Mouse (Mus musculus) adrenal gland, adult 8-10 months (tissue): ENCODE measurements around the gene D630045J12Rik. TPM values are rescaled to one million over a fixed set of nuclear protein-coding genes. Genes with fewer than 3 reads are reported as not detected.

ENCODE experiments used
- DNase-seq: peaks from one replicate; pipeline ENCODE4 v3.0.0; 2022
- total RNA-seq, 4 experiments: library from RNA; stranded (reverse); gene quantifications; 2 replicates each; pipeline ENCODE4 v1.2.4; 2022

Gene D630045J12Rik
- total RNA-seq: 1 to 10 TPM; 3.5 to 7.2 (median 5.5) TPM

- peak; percentile 41 for DNase-seq
Measured at GRCm38 (mm10) chr6:38253736-38254641, at the start of gene D630045J12Rik. Gene D630045J12Rik (minus strand): TSS chr6:38254009.

DNA sequence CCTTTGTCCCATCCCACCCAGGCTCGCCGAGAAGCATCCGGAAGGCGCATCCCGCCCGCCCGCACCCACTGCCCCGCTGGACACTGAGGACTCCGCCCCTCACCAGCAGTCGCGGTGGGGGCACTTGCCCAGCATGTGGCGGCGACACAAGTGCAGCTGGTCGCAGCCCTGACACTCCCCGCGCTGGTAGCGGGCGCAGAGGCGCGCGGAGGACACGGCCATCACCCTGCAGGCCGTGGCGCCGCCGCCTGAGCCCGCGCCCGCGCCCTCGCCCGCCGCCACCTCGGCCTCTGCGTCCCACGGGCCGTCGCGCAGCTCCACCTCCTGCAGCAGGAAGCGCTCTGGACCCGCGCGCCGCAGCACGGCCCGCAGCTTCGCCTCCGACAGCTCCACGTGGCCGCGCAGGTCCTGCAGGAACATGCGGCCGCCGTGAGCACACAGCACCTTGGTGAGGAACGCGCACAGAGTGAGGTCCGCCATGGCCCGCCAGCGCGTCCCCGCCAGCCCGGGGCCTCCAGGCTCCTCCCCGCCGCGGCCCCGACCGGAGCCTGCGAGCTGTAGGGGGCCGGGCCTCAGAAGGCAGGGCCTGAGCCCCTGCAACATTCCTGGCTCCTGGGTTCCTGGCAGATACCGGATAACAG is 45.1 kb upstream of the D630045J12Rik start, which contains the start of gene Zc3hav1l:
Gene Zc3hav1l, minus strand, starts transcription at position 499 of the 641 bp plus-strand sequence.
- DNase-seq: peak; percentile 41

GRCm38 (mm10) chr6:38298246-38298635 is 44.4 kb upstream of the D630045J12Rik start:
- no peak for DNase-seq

DNA sequence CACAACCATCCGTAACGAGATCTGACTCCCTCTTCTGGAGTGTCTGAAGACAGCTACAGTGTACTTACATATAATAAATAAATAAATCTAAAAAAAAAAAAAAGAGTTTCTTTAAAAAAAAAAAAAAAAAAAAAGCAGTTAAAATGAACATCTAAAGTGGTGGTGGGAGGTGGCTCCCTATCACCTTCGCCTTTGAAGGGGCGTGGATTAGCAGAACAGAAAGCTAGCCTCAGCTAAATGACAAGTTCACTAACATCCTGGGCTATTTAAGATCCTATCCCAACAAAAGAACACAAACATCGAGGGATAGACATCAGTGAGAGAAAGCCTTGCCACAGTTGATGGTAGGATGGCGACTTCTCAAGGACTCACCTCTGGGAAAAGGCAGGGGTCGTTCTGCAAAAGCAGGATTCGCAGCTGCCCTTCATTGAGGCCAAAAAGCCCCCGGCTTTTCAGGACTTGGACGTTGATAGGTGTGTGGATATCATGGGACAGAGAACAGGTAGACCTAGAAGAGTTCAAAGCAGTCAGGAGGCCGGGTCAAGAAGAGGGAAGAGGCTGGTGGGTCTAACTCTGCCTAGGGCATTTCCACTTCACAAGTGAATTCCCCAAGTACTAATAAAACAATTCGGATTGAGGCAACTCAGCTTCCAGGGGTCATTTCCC is 43.9 kb upstream of the D630045J12Rik start:
- no peak for DNase-seq

DNA sequence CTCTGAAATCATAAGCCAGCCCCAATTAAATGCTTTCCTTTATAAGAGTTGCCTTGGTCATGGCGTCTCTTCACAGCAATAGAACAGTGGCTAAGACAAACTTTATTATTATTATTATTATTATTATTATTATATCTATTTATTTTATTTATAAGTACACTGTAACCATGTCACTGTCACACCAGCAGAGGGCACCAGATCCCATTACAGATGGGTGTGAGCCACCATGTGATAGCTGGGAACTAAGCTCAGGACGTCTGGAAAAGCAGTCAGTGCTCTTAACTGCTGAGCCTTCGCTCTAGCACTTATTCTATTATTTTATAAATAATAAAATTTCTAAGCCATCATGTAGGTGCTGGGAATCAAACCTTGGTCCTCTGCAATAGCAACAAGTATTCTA is 39.9 kb upstream of the D630045J12Rik start:
- no peak for DNase-seq

GRCm38 (mm10) chr6:38292871-38293646 is 39.2 kb upstream of the D630045J12Rik start:
- no peak for DNase-seq

DNA sequence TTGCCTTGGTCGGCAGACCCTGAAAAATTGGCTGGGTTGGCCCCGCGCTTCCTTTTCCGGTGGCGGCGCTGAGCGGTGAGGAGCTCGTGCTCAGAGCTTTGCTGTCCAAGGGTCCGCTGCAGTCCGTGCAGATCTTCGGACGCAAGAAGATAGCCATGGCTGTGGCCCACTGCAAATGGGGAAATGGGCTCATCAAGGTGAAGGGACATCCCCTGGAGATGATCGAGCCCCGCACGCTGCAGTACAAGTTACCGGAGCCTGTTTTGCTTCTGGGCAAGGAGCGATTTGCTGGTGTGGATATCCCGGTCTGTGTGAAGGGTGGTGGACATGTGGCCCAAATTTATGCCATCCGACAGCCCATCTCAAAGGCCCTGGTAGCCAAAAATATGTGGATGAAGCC is 30.6 kb upstream of the D630045J12Rik start:
- no peak for DNase-seq

DNA sequence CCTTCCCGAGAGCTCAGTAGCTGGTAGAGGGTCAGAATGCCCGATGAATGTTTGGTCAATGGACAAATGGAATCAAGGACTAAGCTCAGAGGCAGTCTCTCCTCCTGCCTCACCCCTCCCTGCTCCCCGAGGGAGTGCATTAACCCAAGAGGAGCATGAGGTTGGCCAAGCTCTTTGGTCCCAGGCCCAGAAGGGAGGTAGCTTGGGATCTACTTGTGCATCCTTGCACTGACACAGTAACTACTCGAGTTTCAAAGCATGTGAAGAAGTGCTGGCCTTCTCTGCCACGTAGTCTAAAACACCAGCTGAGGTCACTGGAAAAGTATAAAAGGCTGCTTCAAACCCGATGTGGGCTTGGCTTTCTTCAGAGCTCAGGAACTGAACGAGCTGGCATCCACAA is 10.7 kb upstream of the D630045J12Rik start:
- no peak for DNase-seq

DNA sequence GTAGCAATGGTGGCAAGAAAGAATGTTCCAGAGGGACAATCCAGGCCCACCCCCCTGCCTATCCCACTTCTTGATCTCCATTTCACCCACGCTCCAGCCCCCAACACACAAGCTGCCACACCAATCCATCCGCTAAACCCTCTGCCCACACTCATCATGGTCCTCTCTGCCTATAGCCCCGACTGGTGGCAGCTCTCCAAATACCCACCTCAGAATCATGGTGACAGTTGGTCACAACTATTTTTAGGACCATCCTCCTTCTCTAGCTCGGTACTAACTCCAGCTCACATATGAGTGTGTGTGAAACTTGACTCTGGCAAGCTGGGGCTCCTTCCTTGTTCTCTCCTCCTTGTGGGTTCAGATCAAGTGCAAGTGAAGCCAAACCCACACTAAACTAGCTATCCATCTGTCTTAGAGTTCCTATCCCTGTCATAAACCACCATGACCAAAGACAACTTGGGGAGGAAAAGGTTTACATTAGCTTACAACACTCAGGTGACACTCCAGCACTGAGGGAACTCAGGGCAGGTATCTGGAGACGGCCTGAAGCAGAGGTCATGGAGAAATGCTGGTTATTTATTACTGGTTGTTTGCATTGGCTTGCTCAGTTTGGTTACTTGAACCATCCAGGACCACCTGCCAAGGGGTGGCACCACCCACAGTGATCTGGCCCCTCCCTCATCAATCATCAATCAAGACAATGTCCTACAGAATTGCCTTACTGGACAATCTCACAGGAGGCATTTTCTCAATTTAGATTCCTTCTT is 9.8 kb upstream of the D630045J12Rik start:
- no peak for DNase-seq

DNA sequence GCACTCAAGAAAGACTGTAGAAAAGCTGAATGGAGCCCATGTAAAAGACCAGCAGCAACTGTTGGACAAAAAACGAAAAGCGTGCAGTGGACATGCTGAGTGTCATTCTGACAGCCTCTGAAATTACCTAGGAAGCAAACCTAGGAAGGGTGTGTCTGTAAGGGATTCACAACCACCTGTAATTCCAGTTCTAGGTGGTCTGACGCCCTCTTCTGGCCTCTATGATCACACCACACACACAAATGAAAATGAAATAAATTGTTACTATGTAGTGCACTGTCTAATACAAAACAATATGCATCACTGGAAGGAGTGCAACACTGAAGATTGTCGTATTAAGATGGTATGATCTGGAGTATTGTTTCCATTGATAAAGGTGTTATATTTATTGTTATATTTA is 8.1 kb upstream of the D630045J12Rik start:
- no peak for DNase-seq

GRCm38 (mm10) chr6:38257506-38257905 is 3.7 kb upstream of the D630045J12Rik start:
- no peak for DNase-seq

GRCm38 (mm10) chr6:38256793-38257192 is 3.0 kb upstream of the D630045J12Rik start:
- no peak for DNase-seq

DNA sequence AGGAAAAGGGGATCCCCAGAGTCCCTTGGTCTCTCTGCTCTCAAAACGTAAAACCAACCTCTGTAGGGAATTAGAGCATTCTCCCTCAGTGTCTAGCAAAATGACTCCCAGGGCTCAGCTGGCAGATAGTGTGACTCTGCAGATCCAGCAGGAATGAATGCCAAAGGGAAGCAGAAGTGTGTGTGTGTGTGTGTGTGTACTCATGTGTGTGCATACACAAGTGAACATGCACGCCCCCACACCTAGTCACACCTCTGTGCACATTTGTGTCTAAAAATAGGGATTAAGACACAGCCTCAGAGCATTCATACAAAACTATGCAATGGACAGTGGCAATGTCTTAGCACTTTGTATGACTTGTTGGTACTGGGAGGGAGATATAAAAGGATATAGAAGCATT is 2.0 kb upstream of the D630045J12Rik start:
- DNase-seq: no peak

- DNase-seq: no peak
Measured at GRCm38 (mm10) chr6:38252766-38253735, 758 bp downstream of the D630045J12Rik start.

- DNase-seq: no peak
Measured at GRCm38 (mm10) chr6:38252139-38252538, 1.7 kb downstream of the D630045J12Rik start.

- DNase-seq: no peak
Measured at GRCm38 (mm10) chr6:38251464-38251863, 2.3 kb downstream of the D630045J12Rik start.

- DNase-seq: no peak
Measured at GRCm38 (mm10) chr6:38247362-38247761, 6.4 kb downstream of the D630045J12Rik start.

GRCm38 (mm10) chr6:38244806-38245205 is 9.0 kb downstream of the D630045J12Rik start:
- no peak for DNase-seq

DNA sequence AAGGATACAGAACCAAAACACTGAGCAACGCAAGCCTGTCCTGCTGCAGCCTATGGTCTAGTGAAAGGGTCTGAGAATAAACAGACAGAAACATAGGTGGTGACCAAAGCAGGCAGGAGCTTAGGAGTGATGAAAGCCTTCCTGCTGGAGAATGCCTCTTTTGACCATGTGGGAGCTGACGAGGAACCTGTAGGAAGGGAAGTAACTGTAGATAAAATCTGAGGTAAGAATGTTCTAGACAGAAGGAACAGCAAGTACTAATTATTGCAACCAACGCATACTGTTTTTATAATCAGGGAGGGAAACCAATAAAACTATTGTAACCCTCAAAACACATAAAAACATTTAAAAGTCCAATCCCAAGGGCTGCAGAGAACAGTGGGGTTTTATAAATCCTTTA is 9.6 kb downstream of the D630045J12Rik start:
- DNase-seq: no peak

GRCm38 (mm10) chr6:38242833-38243232 is 11.0 kb downstream of the D630045J12Rik start:
- no peak for DNase-seq
